Mouse (Mus musculus) heart, postnatal 0 days (tissue): ENCODE measurements around the gene Ccdc167.

Source experiments
- CTCF ChIP-seq: IDR thresholded peaks from 2 replicates; pipeline ENCODE4 v1.5.1; 2016; ENCODE audit warnings: antibody characterized with exemption, control low read depth, low read depth
- EP300 ChIP-seq: IDR thresholded peaks from 2 replicates; pipeline ENCODE4 v1.6.1; 2016; ENCODE audit warnings: antibody characterized with exemption, low read depth

DNA sequence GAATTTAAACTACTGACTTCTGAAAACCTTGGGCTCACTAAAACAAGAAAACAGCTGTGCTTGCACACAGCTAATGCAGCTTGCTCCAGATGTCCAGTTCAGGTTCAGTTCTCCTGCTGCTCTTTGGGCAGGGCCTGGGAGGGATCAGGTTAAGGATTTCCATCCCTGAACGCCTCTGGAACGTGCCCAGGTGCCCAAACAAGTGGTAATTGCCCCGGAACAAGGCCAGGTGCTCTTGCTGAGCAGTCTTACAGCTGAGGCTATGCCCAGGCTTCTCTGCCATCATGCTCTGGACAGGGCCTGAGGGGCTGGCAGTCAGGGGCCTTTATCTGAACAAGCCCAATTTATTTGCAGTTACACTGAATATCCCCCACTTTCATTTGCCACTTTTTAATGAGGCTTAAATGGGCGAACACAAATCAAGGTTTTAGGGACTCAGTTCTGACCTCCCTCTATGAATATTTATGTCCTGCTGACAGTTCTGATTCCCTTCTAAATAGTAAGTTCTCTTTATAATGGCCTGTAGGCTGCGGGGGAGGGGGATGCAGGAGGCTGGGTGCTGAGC is 9.8 kb downstream of the Ccdc167 start:
- TF ChIP-seq CTCF: no peak
- TF ChIP-seq EP300: no peak
